Mouse (Mus musculus): ENCODE data around the gene Usp22. TPM values are rescaled to one million over a fixed set of nuclear protein-coding genes. Genes with fewer than 3 reads are reported as not detected.
"Not testable (repeated sequence)": the region's sequence is repeated elsewhere in the genome, so short reads cannot be mapped to it uniquely, and the experiment has no call there.

Usp22 gene
- total RNA-seq, 2 experiments from 2014 or later = 4.2 to 7.7 TPM

DNA sequence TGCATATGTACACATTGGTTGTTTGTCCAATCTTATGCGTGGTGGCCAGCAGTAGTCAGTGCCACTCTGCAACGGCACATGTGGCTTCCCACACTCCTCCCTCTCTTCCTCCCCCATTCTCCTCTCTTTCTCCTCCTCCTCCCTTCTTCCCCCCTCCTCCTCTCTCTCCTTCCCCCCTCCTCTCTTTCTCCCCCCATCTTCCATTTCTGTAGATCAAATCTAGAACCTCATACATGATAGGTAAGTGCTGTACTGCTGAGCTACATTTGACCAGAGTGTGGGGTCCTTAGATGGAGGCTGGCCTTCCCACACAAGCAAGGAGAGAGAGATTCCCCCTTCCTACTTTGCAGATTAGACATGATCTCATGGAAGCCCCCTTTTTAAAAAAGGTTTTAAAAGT is 17.9 kb upstream of the Usp22 start:
- no peak for ATAC-seq (replicated peaks; ENCODE audit: low FRiP score, poor library complexity, severe bottlenecking)

DNA sequence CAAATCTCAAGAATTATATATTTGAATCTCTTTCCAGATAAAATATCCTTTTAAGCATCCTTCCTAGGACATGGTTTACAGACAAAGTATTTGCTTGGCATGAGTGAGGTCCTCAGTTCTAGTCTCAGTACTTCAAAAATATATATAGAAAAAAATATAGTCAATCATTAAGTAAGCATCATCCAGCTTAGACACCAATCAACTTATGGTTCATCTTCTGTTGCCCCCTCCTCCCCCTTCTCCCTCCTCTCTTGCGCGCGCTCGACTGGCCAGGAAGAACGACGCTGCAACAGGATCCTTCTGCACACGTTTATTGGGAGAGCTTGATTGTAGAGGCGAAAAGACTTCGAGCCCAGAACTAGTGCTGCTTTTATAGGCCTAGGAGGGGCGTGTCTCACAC is 17.3 kb upstream of the Usp22 start:
- ATAC-seq (replicated peaks; ENCODE audit: low FRiP score, poor library complexity, severe bottlenecking) = not testable (repeated sequence)

DNA sequence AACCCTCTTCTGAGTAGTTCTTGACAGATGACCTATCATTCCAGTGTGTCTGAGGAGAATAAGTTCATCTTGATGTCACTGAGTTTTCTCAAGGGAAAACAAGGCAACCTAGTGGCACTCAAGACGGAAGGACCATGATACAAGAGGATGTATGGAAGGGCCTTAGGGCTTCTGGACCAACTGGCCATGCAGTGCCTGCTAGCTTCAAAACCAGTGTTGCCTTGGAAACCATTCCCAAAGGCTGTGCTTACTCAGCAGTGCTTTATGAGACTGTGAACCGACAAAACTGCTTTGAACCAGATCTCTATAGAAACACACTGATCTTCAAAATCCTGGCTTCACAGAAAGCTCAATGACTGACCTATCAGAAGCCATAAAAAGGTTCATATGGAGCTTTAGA is 15.9 kb upstream of the Usp22 start:
- no peak for ATAC-seq (replicated peaks; ENCODE audit: low FRiP score, poor library complexity, severe bottlenecking)

DNA sequence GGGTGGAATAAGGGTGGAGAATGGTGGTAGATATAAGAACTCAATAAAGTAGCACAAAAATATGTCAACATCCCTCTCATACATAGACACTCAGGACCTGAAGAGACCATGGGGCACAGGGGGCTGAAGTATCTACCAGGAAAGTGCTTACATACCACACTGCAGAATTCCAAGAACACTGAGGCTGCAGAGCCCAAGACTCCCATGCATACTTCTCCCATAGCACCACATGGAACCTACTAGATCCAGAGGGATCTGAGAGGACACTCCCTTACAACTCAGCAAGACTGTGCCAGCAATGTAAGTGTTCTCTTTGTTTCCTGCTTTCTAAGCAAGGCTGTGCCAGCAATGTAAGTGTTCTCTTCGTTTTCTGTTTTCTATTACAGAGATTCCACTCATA is 9.0 kb upstream of the Usp22 start:
- no peak for ATAC-seq (replicated peaks; ENCODE audit: low FRiP score, poor library complexity, severe bottlenecking)

GRCm38 (mm10) chr11:61181624-61182023 is 6.8 kb upstream of the Usp22 start:
- ATAC-seq (replicated peaks; ENCODE audit: low FRiP score, poor library complexity, severe bottlenecking) = no peak

DNA sequence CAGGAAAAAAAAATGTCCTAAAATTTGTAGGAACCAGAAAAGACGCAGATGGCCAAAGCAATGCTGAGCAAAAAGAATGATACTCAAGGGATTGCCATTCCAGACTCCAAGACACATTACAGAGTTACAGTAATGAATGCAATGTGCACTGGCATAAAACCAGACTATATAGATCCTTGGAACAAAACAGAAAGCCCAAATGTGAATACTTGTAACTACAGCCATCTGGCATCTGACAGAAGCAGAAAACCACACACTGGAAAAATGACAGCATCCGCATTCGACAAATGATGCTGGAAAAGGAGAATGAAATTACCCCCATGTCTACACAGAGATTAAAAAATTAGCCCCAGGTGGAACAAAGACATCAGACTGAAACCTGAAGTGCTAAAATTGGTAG is 5.5 kb upstream of the Usp22 start:
- ATAC-seq (replicated peaks; ENCODE audit: low FRiP score, poor library complexity, severe bottlenecking) = no peak

DNA sequence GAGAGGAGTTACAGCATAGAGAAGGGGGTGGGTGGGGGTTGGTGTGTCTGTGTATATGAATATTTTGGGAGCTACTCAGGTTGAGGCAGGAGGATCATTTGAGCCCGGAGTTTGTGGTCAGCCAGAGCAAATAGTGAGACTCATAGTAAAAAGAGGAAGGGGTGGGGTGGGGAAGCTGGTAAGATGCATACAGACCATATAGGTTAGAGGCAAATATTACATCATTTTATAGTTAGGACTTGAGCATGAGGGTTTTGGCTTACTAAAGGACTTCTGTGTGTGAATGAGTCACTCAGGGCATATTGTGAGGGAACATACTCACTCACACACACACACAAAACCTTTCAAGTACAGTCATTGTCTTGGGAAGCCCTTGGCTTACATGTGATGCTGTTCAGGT is 1.5 kb upstream of the Usp22 start:
- no peak for ATAC-seq (replicated peaks; ENCODE audit: low FRiP score, poor library complexity, severe bottlenecking)

- ATAC-seq (replicated peaks; ENCODE audit: low FRiP score, poor library complexity, severe bottlenecking) = no peak
Measured at GRCm38 (mm10) chr11:61175778-61176177, 923 bp upstream of the Usp22 start.

DNA sequence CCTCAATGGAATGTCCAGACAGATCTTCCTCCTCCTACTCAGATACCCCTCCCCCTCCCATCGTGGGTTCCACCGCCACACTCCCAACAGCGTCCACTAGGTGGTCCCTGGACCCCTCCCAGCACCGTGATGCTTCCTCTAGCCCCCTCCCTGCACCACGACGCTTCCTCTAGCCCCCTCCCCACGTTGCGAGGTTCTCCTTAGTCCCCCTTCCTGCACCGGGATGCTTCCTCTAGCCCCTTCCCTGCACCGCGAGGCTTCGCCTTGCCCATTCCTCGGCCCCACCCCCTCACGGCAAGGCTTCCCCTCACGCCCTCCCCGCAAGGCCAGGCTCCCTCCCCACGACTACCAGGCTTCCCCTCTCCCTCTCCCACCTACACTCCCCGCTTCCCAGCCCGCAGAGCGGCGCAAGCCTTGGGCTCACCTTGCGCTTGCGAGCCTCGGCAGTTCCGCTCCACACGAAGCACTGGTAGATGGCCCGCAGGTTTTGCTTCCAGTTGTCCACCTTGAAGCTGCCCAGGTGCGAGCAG is 499 bp downstream of the Usp22 start:
- ATAC-seq (replicated peaks; ENCODE audit: low FRiP score, poor library complexity, severe bottlenecking) = peak; percentile 9; the same call in 1 of the 2 replicates

- ATAC-seq (replicated peaks; ENCODE audit: low FRiP score, poor library complexity, severe bottlenecking) = not testable (repeated sequence)
Measured at GRCm38 (mm10) chr11:61173477-61173876, 1.4 kb downstream of the Usp22 start.

- ATAC-seq (replicated peaks; ENCODE audit: low FRiP score, poor library complexity, severe bottlenecking) = no peak
Measured at GRCm38 (mm10) chr11:61170184-61170583, 4.7 kb downstream of the Usp22 start.

- no peak for ATAC-seq (replicated peaks; ENCODE audit: low FRiP score, poor library complexity, severe bottlenecking)
Measured at GRCm38 (mm10) chr11:61164881-61165280, 10.0 kb downstream of the Usp22 start.

GRCm38 (mm10) chr11:61164366-61164765 is 10.5 kb downstream of the Usp22 start:
- ATAC-seq (replicated peaks; ENCODE audit: low FRiP score, poor library complexity, severe bottlenecking) = no peak

DNA sequence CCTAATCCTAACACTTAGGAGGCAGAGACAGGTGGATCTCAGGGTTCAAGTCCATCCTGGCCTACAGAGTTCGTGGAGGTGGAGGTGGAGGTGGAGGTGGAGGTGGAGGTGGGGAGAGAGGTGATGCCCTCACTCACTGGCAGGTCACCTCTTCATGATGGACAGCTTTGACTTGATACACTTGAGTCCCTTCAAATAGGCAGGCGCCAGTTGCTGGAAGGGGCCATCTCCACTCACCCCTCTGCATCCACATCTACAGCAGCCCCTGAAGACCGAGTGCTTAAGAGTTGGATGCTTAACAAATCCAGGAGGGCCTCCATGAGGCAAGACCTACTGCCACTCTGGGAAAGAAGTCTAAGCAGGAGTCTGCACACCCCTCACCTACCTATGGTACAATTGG is 11.5 kb downstream of the Usp22 start:
- ATAC-seq (replicated peaks; ENCODE audit: low FRiP score, poor library complexity, severe bottlenecking) = no peak

- no peak for ATAC-seq (replicated peaks; ENCODE audit: low FRiP score, poor library complexity, severe bottlenecking)
Measured at GRCm38 (mm10) chr11:61162776-61163175, 12.1 kb downstream of the Usp22 start.

DNA sequence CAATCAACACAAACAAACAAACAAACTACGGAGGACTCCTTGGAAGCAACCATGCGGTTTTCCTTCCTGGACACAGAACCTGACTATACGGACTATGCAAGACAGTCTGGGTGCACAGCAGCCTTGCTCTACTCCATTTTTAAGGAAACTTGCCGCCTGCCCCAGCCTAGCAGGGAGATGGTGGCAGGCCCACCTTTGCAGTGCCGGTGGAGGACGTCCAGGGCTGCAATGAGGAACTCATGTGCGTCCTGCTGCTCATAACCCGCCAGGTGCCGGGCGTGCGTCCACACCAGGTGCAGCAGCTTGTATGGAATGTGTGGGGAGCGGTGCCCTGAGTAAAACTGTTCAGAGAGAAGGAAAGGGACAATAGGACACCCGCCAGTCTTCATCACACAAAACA is 13.7 kb downstream of the Usp22 start:
- no peak for ATAC-seq (replicated peaks; ENCODE audit: low FRiP score, poor library complexity, severe bottlenecking)

- no peak for ATAC-seq (replicated peaks; ENCODE audit: low FRiP score, poor library complexity, severe bottlenecking)
Measured at GRCm38 (mm10) chr11:61159796-61160732, 14.8 kb downstream of the Usp22 start.

GRCm38 (mm10) chr11:61158141-61158540 is 16.7 kb downstream of the Usp22 start:
- no peak for ATAC-seq (replicated peaks; ENCODE audit: low FRiP score, poor library complexity, severe bottlenecking)

GRCm38 (mm10) chr11:61155727-61156126 is 19.1 kb downstream of the Usp22 start:
- ATAC-seq (replicated peaks; ENCODE audit: low FRiP score, poor library complexity, severe bottlenecking) = no peak

DNA sequence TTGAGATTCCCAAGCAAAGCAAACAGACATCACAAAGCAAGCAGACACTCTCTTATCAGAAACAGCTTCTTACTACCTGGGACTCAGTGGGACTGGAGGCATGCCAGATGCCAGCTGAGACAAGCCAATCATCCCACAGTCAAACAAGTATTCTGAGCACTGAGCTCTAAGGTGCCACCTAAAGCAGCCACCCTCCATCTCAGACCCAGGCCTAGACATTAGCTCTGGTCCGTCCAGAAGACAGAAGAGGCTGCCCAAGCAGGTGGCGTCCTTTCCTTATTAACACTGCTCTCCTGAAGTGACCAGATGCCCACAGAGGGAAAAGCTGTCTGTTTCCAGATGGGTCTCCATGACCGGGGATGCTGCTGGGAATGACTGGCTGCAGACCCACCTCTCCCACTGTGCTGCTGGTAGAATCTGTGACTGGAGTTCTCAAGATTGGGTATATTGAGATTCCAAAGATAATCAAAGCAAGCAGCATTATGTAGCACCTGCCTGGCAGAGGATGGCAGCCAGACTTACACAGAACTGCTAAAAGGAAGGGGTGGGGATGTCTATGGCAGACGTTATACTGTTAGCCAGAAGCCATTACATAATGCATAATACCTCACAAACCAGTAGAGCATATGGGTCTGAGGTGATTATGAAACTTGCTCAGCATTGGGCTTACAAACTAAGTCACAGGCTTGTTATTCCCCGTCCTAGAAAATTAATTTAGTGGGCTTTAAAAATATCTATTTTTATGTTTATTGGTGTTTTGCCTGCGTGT is 24.4 kb downstream of the Usp22 start:
- ATAC-seq (replicated peaks; ENCODE audit: low FRiP score, poor library complexity, severe bottlenecking) = no peak

DNA sequence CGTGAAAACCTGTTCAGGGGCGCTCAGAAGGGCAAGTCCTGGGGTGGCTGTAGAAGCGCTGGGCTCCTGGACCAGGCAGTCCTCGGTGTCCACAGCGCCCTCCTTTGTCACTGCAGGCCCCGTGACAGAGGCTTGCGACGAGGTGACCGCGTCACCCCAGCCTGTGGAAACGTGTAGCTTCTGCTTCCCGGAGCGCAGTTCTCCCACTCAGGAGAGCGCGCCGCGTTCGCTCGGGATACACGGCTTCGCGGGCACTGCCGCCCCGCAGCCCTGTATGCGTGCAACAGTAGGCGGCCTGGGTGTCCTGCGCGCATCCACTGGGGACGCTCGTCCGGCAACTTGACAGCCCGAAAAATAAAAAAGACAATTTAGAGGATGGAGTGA is 27.6 kb downstream of the Usp22 start:
- ATAC-seq (replicated peaks; ENCODE audit: low FRiP score, poor library complexity, severe bottlenecking) = no peak
